Mouse (Mus musculus): Measurements from ENCODE around the gene Banf1. TPM values are rescaled to one million over a fixed set of nuclear protein-coding genes. Genes with fewer than 3 reads are reported as not detected.
A peak's percentile ranks its signal among the peaks of the same experiment; 100 is the strongest.

Gene Banf1
- polyA plus RNA-seq, 1 experiment: 337 TPM

DNA sequence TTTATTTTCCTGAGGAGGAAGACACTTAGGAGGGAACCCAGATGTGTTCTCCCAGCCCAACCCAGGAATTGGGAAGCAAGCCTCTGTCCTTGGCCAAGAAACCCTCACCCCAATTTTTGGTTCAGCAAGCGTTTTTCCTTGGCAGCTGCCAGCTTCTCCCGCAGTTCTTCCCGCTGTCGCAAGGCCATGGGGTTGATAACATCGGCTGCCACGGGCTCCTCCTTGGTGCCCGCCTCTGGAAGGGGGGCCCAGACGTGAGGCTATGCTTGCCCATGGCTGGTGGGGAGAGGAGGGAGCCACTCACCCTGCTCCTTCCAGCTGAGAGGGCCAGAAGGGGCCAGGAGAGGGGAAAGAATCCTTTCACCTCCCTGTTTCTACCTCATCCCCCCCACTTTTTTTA lies 17.7 kb upstream of the Banf1 start:
- Histone ChIP-seq H3ac (ENCODE audit: control insufficient read depth, insufficient read length) (no peak overlapping the region), H3K4me3 (no peak overlapping the region), H3K4me2 (ENCODE audit: low read depth) (no peak overlapping the region), H3K27me3 (ENCODE audit: control insufficient read depth, insufficient read depth, insufficient read length) (no peaks in the 10 kb centered on the region), H3K36me3 (ENCODE audit: control insufficient read depth, insufficient read depth) (peaks cover 26% of the 10 kb centered on the region), H3K79me2 (ENCODE audit: control insufficient read depth, insufficient read depth) (peaks cover 34% of the 10 kb centered on the region)
- TF ChIP-seq TCF12 (IDR thresholded peaks at IDR 0.05; ENCODE audit: insufficient read depth, poor library complexity, severe bottlenecking): no peak
- TF ChIP-seq POLR2AphosphoS2 (IDR thresholded peaks at IDR 0.05; ENCODE audit: insufficient read length, low read depth): no peak
- no peak for TF ChIP-seq CEBPB (IDR thresholded peaks at IDR 0.05; ENCODE audit: insufficient read depth, poor library complexity, severe bottlenecking)
- no peak for TF ChIP-seq MAX (IDR thresholded peaks at IDR 0.05; ENCODE audit: low read depth)
- no peak for TF ChIP-seq TCF3 (IDR thresholded peaks at IDR 0.05; ENCODE audit: insufficient read length, low read depth)
- no peak for TF ChIP-seq REST (IDR thresholded peaks at IDR 0.05; ENCODE audit: insufficient read depth, insufficient read length)
- TF ChIP-seq MYOG (IDR thresholded peaks at IDR 0.05; ENCODE audit: control insufficient read depth in 1 of 3, insufficient read depth in 1 of 3, insufficient read length in 2 of 3, low read depth in 2 of 3): no peak
- no peak for TF ChIP-seq SRF (IDR thresholded peaks at IDR 0.05; ENCODE audit: control insufficient read depth, insufficient read length, low read depth)
- no peak for TF ChIP-seq E2F4 (IDR thresholded peaks at IDR 0.05; ENCODE audit: insufficient read depth)
- TF ChIP-seq POLR2A (IDR thresholded peaks at IDR 0.05; ENCODE audit: insufficient read length, low read depth): no peak
- TF ChIP-seq MYOD1 (IDR thresholded peaks at IDR 0.05; ENCODE audit: control insufficient read depth in 1 of 3, insufficient read length in 2 of 3, low read depth in 2 of 3): no peak
- TF ChIP-seq USF1 (IDR thresholded peaks at IDR 0.05; ENCODE audit: low read depth): no peak

- Histone ChIP-seq H3ac (ENCODE audit: control insufficient read depth, insufficient read length) (no peak overlapping the region), H3K36me3 (ENCODE audit: control insufficient read depth, insufficient read depth) (peaks cover 26% of the 10 kb centered on the region), H3K4me2 (ENCODE audit: low read depth) (no peak overlapping the region), H3K79me2 (ENCODE audit: control insufficient read depth, insufficient read depth) (peaks cover 27% of the 10 kb centered on the region), H3K27me3 (ENCODE audit: control insufficient read depth, insufficient read depth, insufficient read length) (no peaks in the 10 kb centered on the region), H3K4me3 (no peak overlapping the region)
- TF ChIP-seq TCF12 (IDR thresholded peaks at IDR 0.05; ENCODE audit: insufficient read depth, poor library complexity, severe bottlenecking) (no peak), POLR2AphosphoS2 (IDR thresholded peaks at IDR 0.05; ENCODE audit: insufficient read length, low read depth) (no peak), MAX (IDR thresholded peaks at IDR 0.05; ENCODE audit: low read depth) (no peak), MYOG (IDR thresholded peaks at IDR 0.05; ENCODE audit: control insufficient read depth in 1 of 3, insufficient read depth in 1 of 3, insufficient read length in 2 of 3, low read depth in 2 of 3) (no peak), POLR2A (IDR thresholded peaks at IDR 0.05; ENCODE audit: insufficient read length, low read depth) (no peak), SRF (IDR thresholded peaks at IDR 0.05; ENCODE audit: control insufficient read depth, insufficient read length, low read depth) (no peak), TCF3 (IDR thresholded peaks at IDR 0.05; ENCODE audit: insufficient read length, low read depth) (no peak), E2F4 (IDR thresholded peaks at IDR 0.05; ENCODE audit: insufficient read depth) (no peak), USF1 (IDR thresholded peaks at IDR 0.05; ENCODE audit: low read depth) (no peak), CEBPB (IDR thresholded peaks at IDR 0.05; ENCODE audit: insufficient read depth, poor library complexity, severe bottlenecking) (no peak), REST (IDR thresholded peaks at IDR 0.05; ENCODE audit: insufficient read depth, insufficient read length) (no peak), MYOD1 (IDR thresholded peaks at IDR 0.05; ENCODE audit: control insufficient read depth in 1 of 3, insufficient read length in 2 of 3, low read depth in 2 of 3) (no peak)
These were observed 16.4 kb upstream of the Banf1 start for GRCm38 (mm10) chr19:5383326-5383725.

GRCm38 (mm10) chr19:5377446-5377845 lies 10.5 kb upstream of the Banf1 start:
- H3K36me3 ChIP-seq (ENCODE audit: control insufficient read depth, insufficient read depth): peaks cover 20% of the 10 kb centered on the region
- no peak overlapping the region for H3K4me3 ChIP-seq
- H3K79me2 ChIP-seq (ENCODE audit: control insufficient read depth, insufficient read depth): no peaks in the 10 kb centered on the region
- no peak overlapping the region for H3K4me2 ChIP-seq (ENCODE audit: low read depth)
- no peaks in the 10 kb centered on the region for H3K27me3 ChIP-seq (ENCODE audit: control insufficient read depth, insufficient read depth, insufficient read length)
- no peak overlapping the region for H3ac ChIP-seq (ENCODE audit: control insufficient read depth, insufficient read length)
- no peak for TF ChIP-seq SRF (IDR thresholded peaks at IDR 0.05; ENCODE audit: control insufficient read depth, insufficient read length, low read depth)
- no peak for TF ChIP-seq MYOG (IDR thresholded peaks at IDR 0.05; ENCODE audit: control insufficient read depth in 1 of 3, insufficient read depth in 1 of 3, insufficient read length in 2 of 3, low read depth in 2 of 3)

DNA sequence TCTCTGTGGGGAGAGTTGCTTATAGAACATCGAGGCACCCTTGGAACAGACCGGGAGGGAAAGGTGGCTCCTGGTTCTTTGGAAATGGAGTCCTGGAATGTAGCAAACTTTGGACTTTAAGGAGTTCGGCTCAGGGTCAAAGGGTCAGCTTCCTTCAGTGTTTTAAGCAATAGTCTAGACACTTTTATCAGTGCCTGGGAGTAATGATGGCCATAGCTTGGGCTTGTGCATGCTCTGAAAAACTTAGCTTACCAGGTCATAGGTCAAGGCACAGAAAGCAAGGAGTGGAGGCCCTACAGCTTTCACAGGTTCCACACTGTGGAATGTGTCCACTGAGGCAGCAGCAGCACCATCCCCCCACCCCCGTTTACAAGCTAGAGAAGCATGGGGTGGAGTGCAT lies 7.8 kb upstream of the Banf1 start:
- Histone ChIP-seq H3K27me3 (ENCODE audit: control insufficient read depth, insufficient read depth, insufficient read length) (no peaks in the 10 kb centered on the region), H3K36me3 (ENCODE audit: control insufficient read depth, insufficient read depth) (peaks cover 35% of the 10 kb centered on the region), H3K4me2 (ENCODE audit: low read depth) (no peak overlapping the region), H3ac (ENCODE audit: control insufficient read depth, insufficient read length) (no peak overlapping the region), H3K4me3 (no peak overlapping the region), H3K79me2 (ENCODE audit: control insufficient read depth, insufficient read depth) (no peaks in the 10 kb centered on the region)
- no peak for TF ChIP-seq CEBPB (IDR thresholded peaks at IDR 0.05; ENCODE audit: insufficient read depth, poor library complexity, severe bottlenecking)
- TF ChIP-seq POLR2AphosphoS2 (IDR thresholded peaks at IDR 0.05; ENCODE audit: insufficient read length, low read depth): peak; percentile 38

DNA sequence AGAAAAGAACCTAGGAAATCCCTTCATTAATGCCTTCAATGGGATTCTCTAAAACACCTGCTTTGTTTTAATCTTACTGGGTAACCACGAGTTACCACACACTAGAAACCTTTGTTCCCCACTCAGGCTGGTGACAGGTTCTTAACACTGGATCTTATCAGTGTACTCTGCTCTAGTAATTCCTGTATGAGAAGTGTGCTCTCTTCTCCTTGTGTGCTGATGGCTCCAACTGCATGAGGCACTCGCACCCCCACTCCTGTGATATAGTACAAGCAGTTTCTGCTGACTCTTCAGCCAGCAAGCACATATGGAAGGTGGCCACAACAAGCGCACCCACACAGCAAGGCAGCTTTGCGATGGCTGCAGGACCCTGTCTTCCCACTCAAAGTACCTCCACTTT lies 7.2 kb upstream of the Banf1 start:
- Histone ChIP-seq H3K27me3 (ENCODE audit: control insufficient read depth, insufficient read depth, insufficient read length) (no peaks in the 10 kb centered on the region), H3K79me2 (ENCODE audit: control insufficient read depth, insufficient read depth) (peaks cover 3% of the 10 kb centered on the region), H3ac (ENCODE audit: control insufficient read depth, insufficient read length) (no peak overlapping the region), H3K4me2 (ENCODE audit: low read depth) (no peak overlapping the region), H3K4me3 (no peak overlapping the region), H3K36me3 (ENCODE audit: control insufficient read depth, insufficient read depth) (peaks cover 39% of the 10 kb centered on the region)
- TF ChIP-seq USF1 (IDR thresholded peaks at IDR 0.05; ENCODE audit: low read depth): no peak
- TF ChIP-seq E2F4 (IDR thresholded peaks at IDR 0.05; ENCODE audit: insufficient read depth): no peak
- TF ChIP-seq MYOG (IDR thresholded peaks at IDR 0.05; ENCODE audit: control insufficient read depth in 1 of 3, insufficient read depth in 1 of 3, insufficient read length in 2 of 3, low read depth in 2 of 3): no peak
- TF ChIP-seq SRF (IDR thresholded peaks at IDR 0.05; ENCODE audit: control insufficient read depth, insufficient read length, low read depth): no peak
- no peak for TF ChIP-seq MYOD1 (IDR thresholded peaks at IDR 0.05; ENCODE audit: control insufficient read depth in 1 of 3, insufficient read length in 2 of 3, low read depth in 2 of 3)
- no peak for TF ChIP-seq REST (IDR thresholded peaks at IDR 0.05; ENCODE audit: insufficient read depth, insufficient read length)

All from myocyte (in vitro differentiated cells).